13 mouse cellular contexts compared by ENCODE assay signal in genomic region chr3:101544116-101544515, GRCm38 (mm10).
DNase-seq lines count a peak whose midpoint lies in the region; ATAC-seq lines count a peak whose summit lies in the region.
"Had no signal": no experiment of that assay in that cellular context is flagged by ENCODE, and none has a peak within 500 bp of the region (broad histone marks: within the 10 kb centered on the region; RNA-seq: fewer than 3 reads in every experiment).

No protein-coding gene starts in this region.

- 0 out of 2 replicates have a peak, but pooled peaks have one; percentile 49 for ATAC-seq in kidney, embryonic 14.5 days (ENCODE audit: low FRiP score, low TSS enrichment)
- ATAC-seq in stomach, embryonic 15.5 days (ENCODE audit: insufficient read depth, low FRiP score, low read depth), result peak; percentile 29; the same call in 1 of the 2 replicates
- ATAC-seq: liver, embryonic 12.5 days had no signal

- H3K27me3 ChIP-seq in kidney, embryonic 14.5 days (ENCODE audit: control insufficient read depth, insufficient read depth, low read length), result no peaks in the 10 kb centered on the region
- no peaks in the 10 kb centered on the region for H3K27me3 ChIP-seq in stomach, embryonic 15.5 days (replicated peaks)
- H3K27me3 ChIP-seq: neural tube, embryonic 12.5 days had no signal

- H3K4me3 ChIP-seq in kidney, embryonic 14.5 days (ENCODE audit: low read length), result no peak overlapping the region
- no peak overlapping the region for H3K4me3 ChIP-seq in stomach, embryonic 15.5 days (replicated peaks)
- H3K4me3 ChIP-seq: liver, embryonic 12.5 days; megakaryocyte, embryonic 14.5 days; neural tube, embryonic 12.5 days had no signal

- no peak overlapping the region for H3K9ac ChIP-seq in kidney, embryonic 14.5 days (ENCODE audit: low read depth, low read length)
- H3K9ac ChIP-seq in stomach, embryonic 15.5 days, result no peak overlapping the region
- H3K9ac ChIP-seq: liver, embryonic 12.5 days; neural tube, embryonic 12.5 days had no signal

- DNase-seq in embryo, embryonic 10 days (ENCODE audit: low spot score), result peak; percentile 60
- DNase-seq in embryo, embryonic 9.5 days (ENCODE audit: extremely low spot score), result no peak
- DNase-seq in kidney, postnatal 25 days, result no peak
- peak; percentile 26 to 35 for DNase-seq in lung, postnatal 4 days
- DNase-seq in lung, postnatal 25 days (ENCODE audit: low spot score), result no peak
- no peak for DNase-seq in right cerebral cortex, postnatal 36 days (ENCODE audit: low spot score in 2 of 2)
- DNase-seq: adrenal gland, postnatal 14 days; thymus, adult 18-20 months had no signal

- H3K4me2 ChIP-seq in kidney, embryonic 14.5 days (replicated peaks; ENCODE audit: low read depth, low read length), result no peak overlapping the region
- H3K4me2 ChIP-seq in stomach, embryonic 15.5 days, result no peak overlapping the region
- H3K4me2 ChIP-seq: liver, embryonic 12.5 days; neural tube, embryonic 12.5 days had no signal

- H3K9me3 ChIP-seq in kidney, embryonic 14.5 days (ENCODE audit: control insufficient read depth, low read length), result no peaks in the 10 kb centered on the region
- H3K9me3 ChIP-seq in stomach, embryonic 15.5 days, result no peaks in the 10 kb centered on the region
- H3K9me3 ChIP-seq: liver, embryonic 12.5 days; megakaryocyte, embryonic 14.5 days; neural tube, embryonic 12.5 days had no signal

- 20% methylated on average over 7 of the region's 7 CpGs for WGBS in kidney, embryonic 14.5 days
- WGBS in stomach, embryonic 15.5 days, result 12% methylated on average over 7 of the region's 7 CpGs

- no peaks in the 10 kb centered on the region for H3K4me1 ChIP-seq in kidney, embryonic 14.5 days (ENCODE audit: control insufficient read depth, insufficient read depth, low read length)
- no peaks in the 10 kb centered on the region for H3K4me1 ChIP-seq in stomach, embryonic 15.5 days
- H3K4me1 ChIP-seq: neural tube, embryonic 12.5 days had no signal

- H3K36me3 ChIP-seq in kidney, embryonic 14.5 days (ENCODE audit: control insufficient read depth, insufficient read depth, low read length), result no peaks in the 10 kb centered on the region
- H3K36me3 ChIP-seq in stomach, embryonic 15.5 days, result no peaks in the 10 kb centered on the region
- H3K36me3 ChIP-seq: liver, embryonic 12.5 days; neural tube, embryonic 12.5 days had no signal

- no peak overlapping the region for H3K27ac ChIP-seq in kidney, embryonic 14.5 days (ENCODE audit: low read depth, low read length)
- no peak overlapping the region for H3K27ac ChIP-seq in stomach, embryonic 15.5 days
- H3K27ac ChIP-seq: liver, embryonic 12.5 days; neural tube, embryonic 12.5 days had no signal

Comparison
In these comparisons a context has a peak if more than half of its experiments do, and no peak if none do; other contexts are left out.
1. DNase-seq: peak in embryo, embryonic 10 days (single experiment) and lung, postnatal 4 days (2 of 2); none in embryo, embryonic 9.5 days (single experiment), kidney, postnatal 25 days (0 of 2), lung, postnatal 25 days (single experiment) and right cerebral cortex, postnatal 36 days (0 of 2).